Mouse (Mus musculus) heart, adult 11 months (tissue): ENCODE measurements around the gene Sbk3.
A peak's percentile ranks its signal among the peaks of the same experiment; 100 is the strongest.
"Not testable (repeated sequence)": the region's sequence is repeated elsewhere in the genome, so short reads cannot be mapped to it uniquely, and the experiment has no call there.

Source experiments
- DNase-seq: peaks from one replicate; pipeline ENCODE4 v3.0.0; 2022

The Sbk3 gene

DNA sequence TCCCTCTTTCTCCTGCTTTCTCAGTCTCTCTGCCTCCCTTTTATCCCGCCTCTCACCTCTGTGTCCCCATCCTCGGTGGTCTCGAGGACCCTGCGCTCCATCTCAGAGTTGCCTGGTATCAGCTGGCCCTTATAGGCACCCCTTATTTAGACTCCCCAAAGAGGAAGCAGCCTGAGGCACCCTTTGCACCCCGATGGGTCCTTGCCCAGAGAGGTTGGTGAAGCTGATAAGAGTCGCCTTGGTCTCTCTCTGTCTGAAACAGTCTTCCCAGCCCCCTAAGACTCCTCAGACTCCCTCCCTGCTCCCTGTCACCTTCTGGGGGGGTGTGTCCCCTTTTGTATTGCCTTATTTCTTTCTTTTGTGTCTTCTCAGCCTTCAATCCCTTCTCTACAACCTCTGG, at the start of gene Sbk3:
Gene Sbk3, minus strand, starts transcription at position 101 of the 400 bp plus-strand sequence.
- DNase-seq = no peak

DNA sequence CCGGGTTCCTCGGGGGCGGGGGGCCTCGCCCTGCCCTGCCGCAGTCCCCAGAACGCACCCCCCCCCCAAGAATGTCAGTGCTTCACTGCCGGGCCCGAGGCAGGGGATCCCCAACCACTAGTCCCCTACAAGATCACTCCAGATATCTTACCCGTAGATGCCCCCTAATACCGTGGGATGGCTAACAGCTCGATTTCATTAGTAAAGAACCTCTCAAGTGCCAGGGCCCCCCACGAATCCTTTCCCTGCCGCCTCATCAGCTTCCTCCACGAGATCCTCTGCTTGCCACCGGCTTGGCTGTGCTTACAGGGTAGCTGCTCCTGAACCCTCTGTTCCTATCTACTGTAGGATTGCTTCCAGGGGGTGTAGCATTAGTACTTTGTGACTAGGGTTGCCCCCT, 49.7 kb upstream of the Sbk3 start:
- DNase-seq = no peak

DNA sequence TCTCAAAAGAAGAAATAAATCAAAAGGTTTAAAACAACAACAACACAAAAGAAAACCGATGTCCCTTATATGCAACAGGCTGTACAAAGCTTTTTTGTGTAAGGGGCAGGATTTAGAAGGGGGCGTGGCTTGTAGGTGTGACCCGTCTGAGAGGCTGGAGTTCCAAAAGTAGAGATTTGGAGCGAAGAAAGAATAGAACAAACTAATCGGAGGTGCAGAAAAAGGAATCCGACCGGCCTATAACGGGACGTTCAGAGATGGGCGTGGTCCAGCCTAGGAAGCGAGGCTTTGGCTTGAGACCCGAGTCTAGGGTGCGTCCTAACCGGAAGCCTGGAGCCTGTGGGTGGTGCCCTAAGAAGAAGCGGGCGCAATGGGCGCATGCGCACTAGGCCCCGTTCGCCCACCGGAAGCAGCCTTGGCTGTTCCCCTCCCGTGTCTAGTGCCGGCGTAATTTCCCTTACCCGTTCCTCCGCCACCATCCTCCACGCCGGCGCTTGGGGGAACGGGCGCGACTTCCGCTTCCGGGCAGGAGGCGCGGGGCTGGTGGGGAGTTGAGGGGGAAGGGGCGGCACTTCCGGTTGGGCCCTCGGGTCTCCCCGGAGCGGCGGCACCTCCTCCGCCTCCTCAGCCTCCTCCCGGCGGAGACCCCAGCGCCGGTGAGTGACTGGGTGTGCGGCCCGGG, 49.2 kb upstream of the Sbk3 start, which contains the start of the genes Zfp865 and Ccdc106:
Gene Zfp865, plus strand, starts transcription at position 377 of the 682 bp plus-strand sequence.
Gene Ccdc106, plus strand, starts transcription at position 554 of the 682 bp plus-strand sequence.
- peak; percentile 100 for DNase-seq

DNA sequence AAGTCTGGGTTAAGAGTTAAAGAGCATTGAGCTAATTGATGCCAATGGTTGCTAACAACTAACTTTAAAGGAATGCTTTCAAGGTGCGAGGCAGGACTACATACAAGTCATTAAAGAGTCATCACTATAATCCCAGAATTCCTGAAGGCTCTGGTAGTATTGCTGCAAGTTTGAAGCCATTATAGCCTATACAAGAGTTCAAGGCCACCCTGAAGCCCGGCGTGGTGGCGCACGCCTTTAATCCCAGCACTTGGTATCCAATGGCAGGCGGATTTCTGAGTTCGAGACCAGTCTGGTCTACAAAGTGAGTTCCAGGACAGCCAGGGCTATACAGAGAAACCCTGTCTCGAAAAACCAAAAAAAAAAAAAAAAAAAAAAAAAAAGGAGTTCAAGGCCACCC, 48.6 kb upstream of the Sbk3 start:
- peak; percentile 90 for DNase-seq

DNA sequence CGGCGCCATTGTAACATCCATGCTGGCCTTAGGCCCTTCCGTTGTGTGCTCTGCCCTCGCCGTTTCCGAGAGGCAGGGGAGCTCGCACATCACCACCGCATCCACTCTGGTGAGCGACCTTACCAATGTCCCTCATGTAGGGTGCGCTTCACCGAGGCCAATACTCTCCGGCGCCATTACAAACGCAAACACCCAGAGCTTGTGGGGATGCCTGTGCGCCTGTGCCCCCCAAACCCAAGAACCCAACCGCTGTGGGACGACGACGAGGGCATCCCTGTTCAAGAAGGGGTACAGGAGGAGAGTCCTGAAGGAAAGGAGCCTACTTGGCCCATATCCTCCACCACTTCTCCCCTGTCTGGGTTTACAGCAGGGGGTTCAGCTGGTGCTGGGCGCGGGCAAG, 47.0 kb upstream of the Sbk3 start:
- DNase-seq = peak; percentile 90

DNA sequence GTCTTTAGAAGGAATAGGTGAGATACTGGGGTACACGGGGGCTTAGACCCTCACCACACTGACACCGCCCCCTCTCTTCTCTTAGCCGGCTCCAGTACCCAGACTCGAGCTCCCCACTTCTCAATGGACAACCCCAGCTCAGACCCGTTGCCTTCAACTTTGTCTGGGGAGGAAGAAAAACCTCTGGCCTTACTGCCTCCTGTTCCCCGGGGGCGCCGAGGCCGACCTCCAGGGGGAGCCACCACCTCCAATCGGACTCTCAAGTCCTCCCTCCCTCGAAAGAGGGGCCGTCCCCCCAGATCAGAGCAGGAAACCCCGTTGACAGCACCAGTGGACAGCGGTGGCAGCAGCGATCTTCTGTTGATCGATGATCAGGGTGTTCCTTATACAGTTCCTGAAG, 46.4 kb upstream of the Sbk3 start:
- DNase-seq = peak; percentile 92

DNA sequence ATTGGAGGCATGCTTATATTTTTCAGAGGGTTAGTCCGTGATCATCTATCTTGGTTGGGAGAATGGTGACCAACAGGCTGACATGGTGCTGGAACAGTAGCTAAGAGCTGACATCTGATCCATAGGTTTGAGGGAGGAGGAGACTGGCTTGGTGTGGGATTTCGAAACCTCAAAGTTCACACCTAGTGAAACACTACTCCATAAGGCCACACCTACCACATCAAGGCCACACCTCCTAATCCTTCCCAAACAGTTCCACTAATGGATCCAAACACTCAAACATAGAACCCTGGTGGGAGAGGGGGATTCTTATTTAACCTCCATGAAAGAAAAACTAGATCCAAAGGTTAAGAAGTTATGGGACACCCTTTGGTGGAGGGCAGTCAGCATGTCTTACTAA, 46.0 kb upstream of the Sbk3 start:
- peak; percentile 85 for DNase-seq

DNA sequence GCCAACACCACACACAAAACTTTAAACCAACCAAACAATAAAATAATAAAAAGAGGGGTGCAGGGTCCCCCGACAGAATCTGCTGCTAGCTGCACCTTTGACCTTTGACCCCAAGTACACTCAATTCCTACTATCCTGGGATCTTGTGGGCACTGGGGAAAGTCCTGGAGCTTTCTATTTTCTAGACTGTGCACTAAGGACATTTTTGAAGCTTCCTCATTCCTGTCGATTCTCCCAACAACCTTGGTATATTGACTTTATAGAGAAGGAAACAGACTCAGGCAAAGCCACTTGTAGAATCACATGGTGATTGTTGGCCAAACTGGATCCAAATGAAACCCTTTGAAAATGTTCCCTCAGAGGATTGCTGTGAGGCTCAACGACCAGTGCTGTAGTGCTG, 45.1 kb upstream of the Sbk3 start:
- DNase-seq = no peak

DNA sequence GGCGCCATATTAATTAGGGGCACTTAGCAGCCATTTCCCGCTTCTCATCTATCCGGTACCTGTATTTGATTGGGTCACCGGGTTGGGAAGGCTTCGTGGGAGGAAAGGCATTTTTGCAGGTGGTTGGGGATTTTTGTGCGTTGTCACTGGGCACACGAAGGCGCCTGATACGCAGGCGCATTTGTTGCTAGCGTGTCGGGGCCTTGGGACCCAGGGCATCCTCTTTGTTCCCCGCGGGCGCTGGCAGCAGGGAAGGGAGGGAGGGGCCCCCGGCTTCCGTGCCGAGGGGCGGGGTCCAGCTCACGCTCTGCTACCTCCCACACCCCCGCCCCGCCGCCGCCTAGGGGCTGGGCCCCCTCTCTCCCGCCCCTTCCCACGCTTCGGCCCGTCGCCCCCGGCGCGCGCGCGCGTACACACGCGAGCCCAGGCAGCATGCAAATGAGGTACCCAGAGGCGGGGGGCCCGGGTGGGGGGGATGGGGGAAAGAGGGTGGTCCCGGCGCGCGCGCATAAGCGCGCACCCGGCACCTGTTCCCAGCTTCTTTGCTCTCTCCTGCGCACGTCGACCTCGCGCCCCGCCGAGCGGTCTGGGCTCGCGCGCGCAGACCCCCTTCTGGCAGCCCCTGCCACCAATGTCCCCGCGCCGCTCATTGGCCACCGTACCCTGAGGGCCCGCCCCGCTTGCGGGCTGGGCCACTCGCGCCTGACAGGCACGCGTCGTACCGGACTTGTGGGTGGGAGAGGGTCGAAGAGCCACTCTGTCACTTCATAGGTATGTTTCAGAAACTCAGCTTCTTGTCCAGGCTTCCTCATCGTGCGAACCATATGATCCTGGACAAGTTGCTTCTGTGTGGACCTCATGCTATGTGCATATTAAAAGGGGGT, 44.4 kb upstream of the Sbk3 start, which contains the start of gene Gm44973:
Gene Gm44973, plus strand, starts transcription at position 379 of the 884 bp plus-strand sequence.
- peak; percentile 100 for DNase-seq

DNA sequence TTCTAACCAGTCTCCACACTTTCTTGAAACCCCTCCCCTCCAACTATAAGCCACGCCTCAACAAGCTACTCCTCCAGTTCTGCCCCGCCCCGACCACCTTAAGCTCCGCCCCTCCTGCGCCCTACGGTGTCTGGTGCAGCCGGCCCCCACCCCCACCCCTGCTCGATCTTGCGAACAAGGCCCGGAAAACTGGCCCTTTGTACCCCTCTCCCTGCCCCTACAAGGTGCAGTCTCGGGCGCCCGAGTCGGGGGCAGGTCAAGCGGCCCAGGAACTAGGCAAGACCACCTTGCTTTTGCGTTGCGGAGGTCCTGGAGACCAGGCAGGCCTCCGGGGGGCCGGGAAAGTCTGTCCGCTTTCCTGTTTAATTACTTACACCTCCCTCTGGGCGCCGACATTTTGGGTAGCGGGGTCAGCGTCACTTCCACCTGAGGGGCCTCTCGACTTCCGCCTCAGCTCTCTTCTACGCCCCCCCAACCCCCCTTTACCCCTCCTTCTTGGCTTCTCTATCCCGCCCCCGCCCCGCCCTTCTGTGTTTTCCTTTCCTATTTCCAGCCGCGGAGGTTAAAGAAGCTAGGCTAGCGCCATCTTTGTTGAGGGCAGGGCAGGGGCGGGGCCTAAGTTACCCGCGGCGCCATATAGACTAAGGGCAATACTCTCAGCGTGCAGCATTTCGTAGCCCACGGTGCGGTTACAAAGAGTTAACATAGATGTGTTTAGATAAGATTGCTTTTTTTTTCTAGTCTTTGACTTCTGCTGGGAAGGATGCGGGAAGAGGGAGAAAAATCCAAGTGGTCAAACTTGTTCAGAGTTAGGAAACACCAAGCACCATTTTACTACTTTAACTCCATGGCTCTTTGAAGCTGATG, 43.5 kb upstream of the Sbk3 start, which contains the start of the genes Zfp524 and Fiz1:
Gene Zfp524, plus strand, starts transcription at position 165 of the 867 bp plus-strand sequence.
Gene Fiz1, minus strand, starts transcription at position 447 of the 867 bp plus-strand sequence.
- peak; percentile 99 for DNase-seq

DNA sequence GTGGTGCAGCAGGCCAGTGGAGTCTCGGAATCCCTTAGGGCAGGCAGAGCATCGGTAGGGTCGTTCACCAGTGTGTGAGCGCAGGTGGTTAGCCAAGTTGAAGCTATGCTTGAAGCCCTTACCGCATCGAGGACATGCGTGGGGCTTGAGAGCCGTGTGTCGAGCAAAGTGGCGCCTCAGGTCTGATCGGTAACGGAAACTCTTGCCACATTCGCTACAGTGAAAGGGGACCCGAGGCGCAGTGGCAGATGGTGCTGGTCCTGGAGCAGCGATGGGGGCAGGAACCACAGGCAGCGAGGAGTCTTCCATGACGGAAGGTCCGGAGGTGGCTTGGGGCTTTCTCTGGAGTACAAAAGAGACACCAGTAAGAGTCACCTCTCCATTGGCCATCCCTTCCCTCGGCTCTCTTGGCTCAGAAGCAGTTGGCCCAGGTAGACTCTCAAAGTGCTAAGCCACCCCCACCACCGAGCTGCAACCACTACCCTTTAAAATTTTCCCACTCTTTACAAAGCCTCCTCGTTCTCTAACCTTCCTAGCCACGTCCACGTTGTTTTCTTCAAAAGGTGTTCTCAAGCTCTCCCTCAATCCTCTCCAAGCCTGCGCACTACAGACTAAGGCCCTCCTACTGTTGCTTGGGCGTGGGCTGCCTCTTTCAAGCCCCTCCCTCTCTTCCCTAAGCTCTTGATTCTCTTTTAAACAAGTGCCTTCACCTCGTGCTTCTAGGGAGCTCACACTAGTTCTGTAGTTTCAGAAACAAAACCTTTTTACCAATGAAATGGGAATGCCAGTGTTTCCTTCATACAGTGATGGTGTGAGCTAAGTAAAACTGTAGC, 41.9 kb upstream of the Sbk3 start:
- peak; percentile 90 for DNase-seq

DNA sequence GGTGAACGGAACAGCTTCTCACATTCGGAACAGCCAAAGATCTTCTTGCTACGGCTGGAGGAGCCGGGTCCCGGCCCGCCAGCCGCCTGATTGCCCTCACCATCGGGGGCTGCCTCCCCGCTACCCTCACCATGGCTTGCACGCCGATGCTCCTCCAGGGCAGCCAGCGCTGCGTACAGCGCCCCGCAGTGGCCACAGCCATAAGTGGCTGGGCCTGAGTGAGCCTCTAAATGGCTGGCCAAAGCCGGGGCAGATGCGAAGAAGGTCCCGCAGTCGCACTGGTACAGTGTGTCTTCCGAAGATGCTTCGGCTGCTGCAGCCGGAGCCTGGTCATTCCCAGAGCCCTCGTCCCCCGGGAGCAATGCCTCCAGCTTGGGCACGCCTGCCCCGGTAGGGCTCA, 37.3 kb upstream of the Sbk3 start:
- DNase-seq = no peak

DNA sequence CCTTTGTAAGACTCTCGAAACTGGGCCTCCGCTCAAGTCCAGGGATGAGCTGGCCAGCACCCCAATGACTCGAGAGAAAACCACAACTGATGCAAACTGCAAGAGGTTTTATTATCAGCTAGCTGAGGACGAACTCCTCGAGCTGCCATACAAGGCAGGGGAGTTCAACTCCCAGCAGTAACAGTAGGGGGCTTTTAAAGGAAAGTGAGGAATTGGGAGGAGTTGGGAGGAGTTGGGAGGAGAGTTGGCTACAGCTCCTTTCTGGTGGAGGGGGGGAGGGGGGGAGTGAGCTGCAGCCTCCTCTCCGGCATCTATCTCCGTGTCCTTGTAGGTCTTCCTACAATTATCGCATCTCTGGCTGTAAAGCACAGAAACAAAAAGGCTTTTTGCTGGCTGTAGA, 31.9 kb upstream of the Sbk3 start:
- not testable (repeated sequence) for DNase-seq

DNA sequence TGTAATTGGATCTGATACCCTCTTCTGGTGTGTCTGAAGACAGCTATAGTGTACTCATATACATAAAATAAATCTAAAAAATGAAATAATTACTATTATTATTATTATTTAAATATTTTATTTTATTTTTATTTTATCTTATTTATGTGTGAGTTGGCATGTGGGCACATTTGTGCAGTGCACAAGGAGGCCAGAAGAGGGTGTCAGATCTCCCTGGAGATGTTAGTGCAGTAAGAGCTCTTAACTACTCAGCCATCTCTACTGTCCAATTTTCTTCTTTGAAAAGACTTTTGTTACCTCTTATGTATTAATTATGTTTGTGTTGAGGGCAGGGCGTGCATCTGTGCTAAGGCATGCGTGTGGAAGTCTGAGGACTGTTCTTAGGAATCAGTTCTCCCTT, 28.9 kb upstream of the Sbk3 start:
- DNase-seq = no peak

DNA sequence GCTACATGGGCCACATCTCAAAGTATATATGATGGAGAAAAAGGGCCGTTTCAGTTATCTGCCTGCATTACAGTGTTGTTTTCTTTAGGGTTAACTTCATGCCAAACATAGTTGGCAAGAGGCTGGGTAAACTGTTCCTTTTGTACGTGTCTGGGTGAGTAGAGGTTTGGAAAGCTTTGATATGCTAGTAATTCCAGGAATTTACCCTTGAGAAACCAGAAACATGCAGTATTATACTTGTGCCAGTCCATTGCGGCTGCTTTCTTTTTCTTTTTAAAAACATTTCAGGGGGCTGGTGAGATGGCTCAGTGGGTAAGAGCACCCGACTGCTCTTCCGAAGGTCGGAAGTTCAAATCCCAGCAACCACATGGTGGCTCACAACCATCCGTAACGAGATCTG, 26.0 kb upstream of the Sbk3 start:
- no peak for DNase-seq

DNA sequence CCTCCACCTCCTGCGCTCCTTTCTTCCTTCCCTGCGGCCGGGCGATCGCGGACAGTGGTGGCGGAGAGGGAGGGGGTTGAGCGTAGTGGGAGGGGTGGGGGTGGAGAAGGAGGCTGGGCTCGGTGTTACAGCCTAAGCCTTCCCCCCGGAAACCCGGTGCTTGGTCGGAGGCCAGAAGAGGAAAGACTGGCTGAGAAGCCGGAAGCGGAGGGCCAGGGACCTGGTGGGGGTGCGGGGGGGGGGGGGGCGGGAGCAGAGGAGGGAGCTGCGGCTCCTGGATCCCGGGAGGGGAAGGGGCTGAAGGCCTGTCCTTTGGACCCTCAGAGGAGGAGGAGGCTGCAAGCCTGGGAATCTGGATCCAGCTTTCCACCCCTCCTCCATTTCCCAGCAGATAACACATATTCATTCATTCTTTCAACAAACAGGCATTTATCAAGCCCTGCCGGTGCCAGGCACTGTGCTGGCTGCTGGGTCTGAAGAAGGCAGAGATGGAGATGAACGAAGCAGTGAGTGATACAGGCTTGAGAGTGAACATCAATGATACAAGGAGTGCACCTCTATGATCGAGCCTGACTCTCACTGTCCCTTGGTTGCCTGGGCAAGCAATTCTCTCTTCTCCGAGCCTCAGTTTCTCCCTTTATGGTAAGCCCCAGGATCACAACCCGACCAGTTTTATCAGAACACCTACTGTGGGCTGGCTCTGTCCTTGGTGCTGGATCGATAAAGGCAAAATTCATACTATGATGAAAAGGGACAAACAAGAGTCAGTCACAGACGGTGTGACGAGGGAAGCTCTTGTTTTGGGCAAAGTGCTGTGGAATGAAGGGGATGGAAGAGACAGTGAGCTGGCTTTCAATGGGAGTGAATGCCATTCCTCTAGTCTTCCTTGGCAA, 25.3 kb upstream of the Sbk3 start, which contains the start of gene Zfp579:
Gene Zfp579, minus strand, starts transcription at position 156 of the 893 bp plus-strand sequence.
- DNase-seq = peak; percentile 99

DNA sequence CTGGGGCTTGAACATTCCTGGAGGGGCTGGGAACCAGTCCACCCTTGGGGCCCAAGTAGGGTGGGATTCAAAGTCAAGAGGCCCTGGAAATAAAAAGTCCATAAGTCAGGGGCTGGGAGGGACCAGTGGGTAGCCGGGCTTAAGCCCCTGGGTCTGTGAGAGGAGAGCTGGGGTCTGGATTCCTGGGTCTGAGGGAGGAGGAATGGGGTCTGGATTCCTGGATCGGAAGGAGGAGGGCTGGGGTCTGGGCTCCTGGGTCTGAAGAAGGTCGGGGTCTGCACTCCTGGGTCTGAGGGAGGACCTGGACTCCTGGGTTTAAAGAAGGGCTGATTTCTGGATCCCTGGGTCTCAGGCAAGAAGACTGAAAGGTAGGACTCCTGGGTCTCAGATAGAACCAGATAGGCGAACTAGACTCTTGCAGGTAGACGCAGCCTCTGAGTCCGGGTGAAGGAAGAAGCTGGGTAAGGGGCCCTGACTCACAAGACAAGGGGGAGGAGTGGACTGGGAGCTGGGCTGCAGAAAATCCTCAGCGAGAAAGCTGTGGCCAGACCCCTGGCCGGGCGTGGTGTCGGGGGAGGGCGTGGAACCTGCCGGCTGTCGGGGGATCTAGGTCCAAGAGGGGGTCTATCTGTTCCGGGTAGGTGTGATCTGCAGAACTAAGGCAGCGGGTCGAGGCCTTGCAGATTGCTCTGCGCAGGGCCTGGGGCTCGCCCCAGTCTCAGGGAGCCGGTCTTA, 24.5 kb upstream of the Sbk3 start:
- DNase-seq = peak; percentile 87

DNA sequence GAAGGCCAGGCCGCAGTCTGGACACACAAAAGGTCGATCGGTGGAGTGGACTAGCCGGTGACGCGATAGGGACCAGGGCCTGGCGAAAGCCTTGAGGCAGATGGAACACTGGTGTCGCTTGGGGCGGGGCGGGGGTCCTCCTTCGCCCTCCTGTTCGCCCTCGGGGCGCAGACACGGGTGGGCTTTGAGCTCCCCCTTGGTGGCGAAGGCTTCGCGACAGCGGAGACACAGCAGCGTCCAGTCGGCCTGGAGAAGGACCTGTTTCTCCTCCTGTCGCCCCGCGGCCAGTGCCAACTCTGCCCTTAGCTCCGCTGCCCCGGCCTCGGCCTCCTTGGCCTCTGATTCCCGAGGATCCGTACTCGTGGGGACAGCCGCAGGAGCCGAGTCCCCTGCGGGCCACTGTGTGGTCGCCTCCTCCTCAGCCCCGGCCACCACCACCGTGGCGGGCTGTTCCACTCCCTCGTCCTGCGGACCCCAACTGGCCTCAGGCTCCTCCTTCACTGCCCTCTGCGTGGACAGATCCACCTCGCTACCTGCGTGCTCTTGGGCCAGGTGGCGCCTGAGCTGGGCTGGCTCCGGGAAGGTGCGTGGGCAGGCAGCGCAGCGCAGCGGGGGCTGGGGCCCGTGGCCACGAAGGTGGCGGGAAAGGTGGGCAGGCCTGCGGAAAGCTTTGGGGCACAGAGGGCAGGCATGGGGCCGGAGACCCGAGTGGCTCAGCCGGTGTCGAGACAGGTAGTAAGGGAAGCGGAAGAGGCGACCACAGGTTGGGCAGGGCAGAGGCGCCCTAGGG, 23.2 kb upstream of the Sbk3 start:
- peak; percentile 83 for DNase-seq
